Mouse (Mus musculus) gastrocnemius, postnatal 10 days (tissue): ENCODE results near the gene Rasef. TPM values are rescaled to one million over a fixed set of nuclear protein-coding genes. Genes with fewer than 3 reads are reported as not detected.
"Not testable (repeated sequence)": the region's sequence is repeated elsewhere in the genome, so short reads cannot be mapped to it uniquely, and the experiment has no call there.

ENCODE experiments used
- DNase-seq: peaks from one replicate; pipeline ENCODE4 v3.0.0; 2021; ENCODE audit warnings: mixed read lengths
- long read RNA-seq, 2 experiments: library from polyadenylated mRNA; stranded (forward); transcript quantifications; one replicate each; pipeline ENCODE4 v2.0.0; 2021
- total RNA-seq, 2 experiments: library from RNA; stranded (reverse); gene quantifications; 2 replicates each; pipeline ENCODE4 v1.2.3; 2021

Rasef gene
- under 1 TPM in 1 of 2 experiments, not detected in 1; 0.07 TPM for total RNA-seq
- long read RNA-seq, experiment 1: 0 reads
- long read RNA-seq, experiment 2: 0 reads

DNA sequence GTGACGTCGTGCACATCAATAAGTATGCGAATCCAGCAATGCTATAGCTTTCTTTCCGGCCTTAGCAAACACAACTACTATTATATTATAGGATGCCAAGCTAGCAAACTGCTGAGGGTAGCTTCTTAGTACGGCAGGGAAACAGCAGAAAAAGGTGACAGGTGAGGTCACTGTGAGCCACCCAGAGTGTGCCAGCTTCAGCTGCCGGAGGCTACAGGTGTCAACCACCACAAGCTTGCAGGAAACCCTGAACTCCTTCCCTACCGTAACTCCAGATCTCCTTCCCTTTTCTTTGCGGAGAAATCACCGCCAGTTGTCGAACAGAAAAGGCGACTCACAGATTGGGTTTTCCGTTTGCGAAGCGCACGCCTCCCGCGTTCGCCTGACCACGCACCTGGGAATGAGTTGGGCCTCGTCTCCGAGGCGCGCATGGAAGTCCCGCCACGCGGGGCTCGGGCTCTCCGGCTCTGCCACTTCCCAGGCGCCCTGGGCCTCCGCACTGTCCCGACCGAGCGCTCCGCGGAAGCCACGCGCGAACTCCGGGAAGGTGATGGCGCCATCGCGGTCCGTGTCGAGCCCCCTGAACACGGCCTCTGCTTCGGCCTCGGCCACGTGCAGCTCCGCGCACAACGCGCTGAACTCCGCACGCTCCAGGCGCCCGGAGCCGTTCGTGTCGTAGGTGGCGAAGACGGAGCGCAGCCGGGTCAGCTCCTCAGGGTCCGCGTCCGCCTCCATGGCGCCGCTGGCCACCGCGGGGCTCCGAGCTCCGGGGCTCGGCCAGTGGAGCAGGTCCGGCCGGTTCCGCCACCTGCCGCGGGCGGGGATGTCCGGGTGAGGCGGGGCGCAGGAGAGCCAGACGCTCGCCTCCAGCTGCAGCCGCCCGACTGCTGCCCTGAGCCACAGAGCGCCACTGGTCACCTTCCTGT lies at the start of gene Rasef:
Gene Rasef (minus strand): TSS at position 735 of the 926 bp plus-strand sequence.
- peak; percentile 27 for DNase-seq

DNA sequence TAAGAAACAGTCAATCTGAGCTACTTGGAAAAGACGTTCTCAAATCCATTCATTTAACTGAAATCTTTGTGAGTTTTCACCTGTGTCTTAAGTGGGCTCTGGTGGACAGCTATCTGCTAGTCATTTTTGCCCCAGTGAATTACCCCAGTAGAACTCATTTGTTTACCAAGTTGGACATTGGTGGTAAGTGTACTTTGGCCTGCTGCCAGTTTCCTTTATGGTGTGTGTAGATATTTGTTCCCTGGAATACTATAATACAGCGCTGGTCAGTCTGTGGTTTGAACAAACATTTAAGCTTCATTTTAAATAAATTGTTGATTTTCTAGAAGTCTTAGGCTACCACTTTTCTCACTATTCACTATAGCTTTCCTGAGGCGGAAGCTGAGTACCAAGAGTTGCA lies 35.8 kb upstream of the Rasef start:
- DNase-seq: no peak

DNA sequence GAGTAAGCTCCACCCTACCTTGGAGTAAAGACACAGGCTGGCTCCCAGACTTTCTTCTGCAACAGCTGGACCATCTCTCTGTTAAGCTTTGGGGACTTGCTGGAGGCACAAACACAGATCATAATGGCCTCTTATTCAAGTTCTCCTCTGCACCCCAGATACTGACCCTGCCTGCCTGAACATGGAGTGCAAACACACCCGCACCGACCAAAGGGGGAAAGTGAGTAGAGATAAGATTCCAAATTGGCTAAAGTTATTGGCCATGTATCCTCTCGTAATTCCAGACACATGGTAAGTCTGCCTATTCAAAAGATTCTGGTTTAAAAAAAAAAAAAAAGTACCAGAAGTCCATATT lies 369 bp upstream of the Rasef start:
- no peak for DNase-seq

DNA sequence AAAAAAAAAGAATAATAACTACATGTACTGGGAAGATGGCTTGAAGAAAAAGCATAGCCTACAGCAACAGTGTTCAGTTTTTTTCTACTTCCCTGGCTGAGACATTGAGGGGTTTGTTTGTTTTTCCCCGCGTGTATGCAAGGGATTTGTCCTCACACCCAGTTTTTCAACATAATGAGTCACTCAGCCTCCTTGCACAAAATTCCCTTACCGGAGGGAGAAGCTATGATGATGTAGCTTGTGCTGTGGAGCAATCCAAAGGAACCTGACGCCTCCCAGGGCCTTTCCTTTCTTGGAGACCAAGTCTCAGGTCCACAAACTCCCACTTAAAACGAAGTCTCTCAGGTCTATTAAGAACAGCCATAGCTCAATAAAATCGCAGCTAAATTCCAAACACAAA lies 1.3 kb downstream of the Rasef start:
- no peak for DNase-seq

DNA sequence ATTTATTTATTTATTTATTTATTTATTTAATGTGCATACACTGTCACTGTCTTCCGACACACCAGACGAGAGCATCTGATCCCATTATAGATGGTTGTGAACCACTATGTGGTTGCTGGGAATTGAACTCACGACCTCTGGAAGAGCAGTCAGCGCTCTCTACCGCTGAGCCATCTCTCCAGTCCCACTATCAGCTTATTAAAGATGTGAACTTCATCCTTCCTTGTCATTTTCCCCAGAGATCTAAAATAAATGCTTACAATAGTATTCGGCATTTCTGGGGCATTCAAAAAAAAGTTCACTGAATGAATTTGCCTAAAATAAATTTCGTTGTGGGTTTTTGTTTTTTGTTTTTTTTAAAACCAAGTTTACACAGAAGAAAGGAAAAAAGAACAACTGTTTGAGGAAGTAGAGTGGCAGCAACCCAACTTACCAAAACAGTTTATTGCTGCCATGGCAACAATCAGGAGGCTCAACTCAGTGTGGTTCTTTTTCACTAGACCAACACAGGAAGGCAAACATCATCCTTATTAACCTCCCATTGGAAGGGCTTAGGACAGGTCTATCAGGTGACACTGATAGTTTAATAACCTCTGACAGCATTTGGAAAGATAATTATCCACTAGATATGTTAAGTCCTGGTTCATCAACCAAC lies 2.6 kb downstream of the Rasef start:
- no peak for DNase-seq

DNA sequence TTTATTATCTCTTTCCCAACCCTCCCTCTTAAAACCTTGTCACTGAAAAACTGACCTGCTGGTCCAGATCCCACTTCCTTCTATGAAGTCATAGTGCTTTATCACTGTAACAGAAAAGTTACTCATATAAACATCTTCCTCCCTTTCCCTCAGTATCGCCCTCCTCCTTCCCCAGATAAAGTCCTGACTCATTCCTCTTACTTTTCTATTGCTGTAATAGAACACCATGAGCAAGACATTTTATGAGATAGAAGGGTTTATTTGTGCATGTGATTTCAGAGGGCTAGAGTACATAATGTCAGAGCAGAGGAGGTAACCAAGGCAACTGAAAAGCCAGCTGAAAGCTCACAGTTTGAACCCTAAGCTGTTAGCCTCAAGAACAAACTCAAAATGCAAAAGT lies 6.6 kb downstream of the Rasef start:
- no peak for DNase-seq

DNA sequence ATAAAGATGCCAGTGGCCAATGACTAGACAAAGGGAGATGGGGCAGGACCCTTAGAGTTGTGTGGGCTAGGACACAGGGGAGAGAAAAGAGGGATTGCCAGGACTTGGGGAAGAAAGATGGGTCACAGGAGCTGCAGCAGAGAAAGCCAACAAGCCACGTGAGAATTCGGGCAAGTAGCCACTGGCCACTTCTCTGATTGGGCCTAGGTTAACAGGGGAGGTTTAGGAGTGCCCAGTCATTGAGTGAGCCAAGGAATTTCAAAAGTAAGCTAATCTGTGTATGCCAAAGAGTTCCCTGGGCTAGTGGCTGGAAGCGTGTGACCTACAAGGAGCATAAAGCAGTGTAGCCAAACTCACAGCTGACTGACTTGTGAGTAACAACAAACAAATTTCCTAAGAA lies 9.7 kb downstream of the Rasef start:
- DNase-seq: no peak

DNA sequence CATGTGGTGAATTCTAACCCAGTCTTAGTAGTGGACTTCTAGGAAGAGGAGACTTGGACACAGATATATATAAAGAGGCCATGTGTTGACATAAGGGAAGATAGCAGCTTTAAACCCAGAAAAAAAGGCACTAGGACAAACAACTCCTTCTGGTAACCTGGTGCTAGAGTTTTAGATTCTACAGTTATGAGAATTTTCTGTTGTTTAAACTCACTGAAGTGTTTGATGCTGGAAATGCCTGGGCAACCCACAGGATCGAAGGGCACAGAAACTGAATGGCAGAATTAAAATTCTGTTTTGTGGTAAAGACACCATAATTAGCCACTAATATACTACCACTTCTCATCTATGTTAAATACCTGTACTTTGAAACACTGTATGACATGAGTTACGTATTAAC lies 15.5 kb downstream of the Rasef start:
- DNase-seq: no peak

DNA sequence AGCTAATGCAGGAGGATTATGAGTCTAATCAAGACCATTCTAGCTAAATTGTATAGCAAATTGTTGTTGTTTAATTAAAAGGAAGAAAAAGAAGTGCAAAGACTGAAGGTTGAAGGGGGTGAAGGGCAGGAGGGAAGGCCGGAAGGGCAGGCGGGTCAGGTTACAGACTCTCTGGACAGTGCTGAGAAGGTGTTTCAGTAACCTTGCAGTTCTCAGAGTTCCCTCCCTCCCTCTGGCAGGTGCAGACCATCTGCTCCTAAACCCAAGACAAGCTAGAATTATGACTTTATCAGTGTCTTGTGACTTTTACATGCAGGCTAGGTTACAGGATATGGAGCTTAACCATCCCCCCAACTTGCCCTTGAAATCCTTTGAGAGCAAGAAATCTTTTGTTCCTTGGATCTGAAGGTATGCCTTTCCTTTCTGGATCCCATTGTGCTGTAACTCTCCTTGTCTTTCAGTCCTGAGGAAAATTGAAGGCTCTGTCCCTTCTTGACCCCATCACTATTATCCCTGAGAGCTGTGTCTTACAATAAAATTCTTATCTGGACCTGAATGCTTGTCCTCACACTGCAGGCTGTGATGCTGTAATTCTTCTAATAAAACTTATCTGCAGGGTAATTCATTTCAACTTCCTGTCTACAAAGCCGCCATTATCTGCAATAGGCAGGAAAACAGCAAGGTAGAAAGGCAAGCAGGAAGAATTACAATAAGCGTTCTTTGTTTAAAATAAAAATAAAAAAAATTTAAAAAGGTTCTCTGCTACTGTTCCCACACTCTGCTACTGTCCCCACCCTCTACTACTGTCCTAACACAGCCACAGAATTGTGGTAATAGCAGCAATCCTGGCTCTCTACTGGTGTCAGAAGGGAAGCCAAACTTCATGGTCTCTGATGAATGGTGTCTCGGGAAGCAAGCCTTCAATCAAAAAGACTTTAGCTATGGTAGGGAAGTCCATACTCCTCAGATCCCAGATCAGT lies 16.7 kb downstream of the Rasef start:
- DNase-seq: no peak

DNA sequence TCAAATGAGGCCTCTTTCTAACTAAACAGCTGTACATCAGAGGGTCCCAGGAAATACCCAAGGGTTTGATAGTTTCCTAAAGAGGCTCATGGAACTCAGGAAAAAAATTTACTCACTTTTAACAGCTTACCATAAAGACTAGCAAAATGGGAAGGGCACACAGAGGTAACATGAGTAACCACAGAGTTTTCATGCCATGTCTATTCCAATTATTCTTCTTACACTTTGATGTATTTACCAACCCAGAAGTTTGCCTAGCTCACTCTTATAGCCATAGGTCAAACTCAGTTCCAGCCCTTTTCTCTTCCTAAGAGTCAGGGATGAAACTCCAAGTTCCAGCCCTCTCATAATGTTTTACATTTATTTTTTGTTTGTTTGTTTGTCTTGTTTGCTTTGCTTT lies 18.8 kb downstream of the Rasef start:
- DNase-seq: no peak

DNA sequence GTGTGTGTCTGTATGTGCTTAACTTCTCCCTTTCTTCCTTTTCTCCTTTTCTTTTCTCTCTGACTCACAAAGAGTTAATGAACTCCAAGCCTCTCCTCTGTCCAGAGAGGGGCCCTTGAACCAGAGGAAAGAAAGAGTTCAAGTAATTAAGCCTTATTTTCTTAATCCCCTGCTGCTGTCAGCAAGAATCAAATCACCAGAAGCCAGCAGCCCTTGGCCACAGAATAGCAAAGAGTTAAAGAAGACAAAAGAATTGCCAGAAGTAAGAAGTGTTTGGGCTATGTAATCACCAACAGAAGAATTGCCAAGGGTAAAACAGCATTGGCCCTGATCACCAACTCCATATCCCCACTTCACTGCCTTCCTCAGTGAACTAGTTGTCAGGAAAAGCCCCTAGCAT lies 20.2 kb downstream of the Rasef start:
- DNase-seq: no peak

DNA sequence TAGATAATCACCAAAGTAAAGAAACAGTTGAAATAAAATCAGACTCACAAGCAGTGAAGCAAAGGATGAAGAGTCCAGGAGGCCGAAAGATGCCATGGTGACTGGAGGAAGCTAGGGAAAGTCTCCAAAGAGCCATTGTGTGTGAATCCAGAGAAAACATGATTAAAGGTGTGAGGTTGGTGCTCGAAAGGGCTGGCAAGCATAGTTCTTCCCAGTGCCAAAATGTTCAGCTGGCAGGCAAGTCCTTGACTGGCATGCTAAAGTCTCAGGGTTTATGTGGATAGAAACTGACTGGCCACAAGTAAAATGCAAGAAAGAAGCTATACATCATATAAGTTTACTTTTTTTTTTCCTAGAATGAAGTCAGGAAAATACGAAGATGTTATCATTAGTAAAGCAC lies 22.6 kb downstream of the Rasef start:
- DNase-seq: no peak

DNA sequence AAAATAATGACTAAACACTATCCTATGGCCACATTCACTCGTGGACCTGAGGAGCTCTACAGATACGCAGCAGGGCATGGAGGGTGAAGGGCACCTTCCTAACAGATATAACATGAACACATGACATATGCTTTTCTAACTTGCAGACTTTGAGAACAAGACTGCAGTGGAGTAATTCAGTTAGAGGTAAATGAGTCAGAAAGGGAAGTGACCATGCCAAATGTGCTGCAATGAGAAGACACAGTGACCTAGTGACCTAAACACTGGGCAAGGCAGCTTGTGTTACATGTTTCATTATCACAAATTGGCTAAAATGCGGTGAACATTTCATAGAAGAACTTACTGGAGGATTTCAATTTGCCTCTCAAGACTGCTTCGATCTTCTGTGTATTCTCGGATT lies 42.6 kb downstream of the Rasef start:
- DNase-seq: no peak

DNA sequence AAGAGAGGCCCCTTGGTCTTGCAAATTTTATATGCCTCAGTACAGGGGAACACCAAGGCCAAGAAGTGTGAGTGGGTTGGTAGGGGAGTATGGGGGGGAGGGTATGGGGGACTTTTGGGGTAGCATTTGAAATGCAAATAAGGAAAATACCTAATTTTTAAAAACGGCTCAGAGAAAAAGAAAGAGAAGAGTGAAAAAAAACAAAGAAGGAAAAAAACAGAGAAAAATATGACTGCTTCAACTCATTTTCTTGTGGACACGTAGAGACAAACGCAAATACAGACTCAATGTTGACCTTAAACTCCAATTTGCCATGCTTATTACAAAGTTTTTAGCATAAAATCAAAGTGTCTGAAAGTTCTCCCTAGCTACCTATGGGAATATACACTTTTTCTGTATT lies 51.4 kb downstream of the Rasef start:
- DNase-seq: no peak

DNA sequence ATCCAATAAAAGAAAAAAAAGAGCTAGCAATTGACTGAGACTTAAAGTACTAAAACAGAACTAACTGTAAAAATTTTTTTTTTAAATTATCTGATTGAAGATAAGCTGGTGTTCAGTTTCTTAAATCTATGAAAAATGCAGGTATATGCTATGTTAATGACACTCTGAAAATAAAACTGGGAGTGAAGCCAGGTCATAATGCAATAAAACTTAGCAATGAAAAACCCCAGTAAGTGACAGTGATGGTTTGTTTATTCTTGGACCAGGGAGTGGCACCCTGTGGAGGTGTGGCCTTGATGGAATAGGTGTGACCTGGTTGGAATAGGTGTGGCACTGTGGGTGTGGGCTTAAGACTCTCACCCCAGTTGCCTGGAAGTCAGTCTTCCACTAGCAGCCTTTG lies 71.0 kb downstream of the Rasef start:
- DNase-seq: no peak

DNA sequence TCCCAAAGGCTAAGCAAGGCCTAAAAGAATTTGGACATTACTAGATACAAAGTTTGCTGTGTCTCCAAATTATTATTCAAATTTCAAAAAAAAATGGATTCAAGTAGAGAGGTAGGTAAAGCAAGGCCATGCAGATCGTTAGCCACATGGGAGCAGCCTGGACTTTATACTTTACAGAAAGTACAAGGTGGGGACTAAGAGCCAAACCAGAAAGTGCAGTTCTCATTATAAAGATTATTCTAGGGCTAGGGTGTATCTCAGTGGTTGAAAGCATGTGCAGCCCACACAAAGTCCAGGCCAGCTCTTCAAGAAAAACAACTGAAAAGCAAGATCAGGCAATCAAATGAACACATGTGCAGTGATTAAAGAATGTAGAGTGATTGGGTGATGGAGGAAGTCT lies 72.0 kb downstream of the Rasef start:
- DNase-seq: no peak

DNA sequence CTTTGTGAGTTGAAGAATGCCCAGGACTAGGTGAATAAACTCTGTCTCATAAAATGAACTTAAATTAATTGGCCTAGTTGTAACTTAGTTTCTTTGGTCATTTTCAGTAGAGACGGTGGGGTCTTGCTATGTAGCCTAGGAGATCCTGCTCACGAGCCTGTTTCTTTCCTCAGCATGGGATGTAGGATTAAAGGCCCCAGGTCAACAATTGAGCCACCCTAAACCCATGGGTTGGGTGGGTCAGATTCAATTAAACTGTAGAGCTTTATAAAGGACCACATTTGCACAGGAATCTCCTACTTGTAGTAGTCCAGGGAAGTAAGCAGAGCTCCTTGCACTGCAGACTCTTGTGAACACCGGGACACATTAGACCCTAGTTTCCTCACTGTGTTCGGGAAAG lies 107.6 kb downstream of the Rasef start, which contains the start of gene Gm428:
Gene Gm428 (plus strand): TSS at position 301 of the 400 bp plus-strand sequence.
- not testable (repeated sequence) for DNase-seq

DNA sequence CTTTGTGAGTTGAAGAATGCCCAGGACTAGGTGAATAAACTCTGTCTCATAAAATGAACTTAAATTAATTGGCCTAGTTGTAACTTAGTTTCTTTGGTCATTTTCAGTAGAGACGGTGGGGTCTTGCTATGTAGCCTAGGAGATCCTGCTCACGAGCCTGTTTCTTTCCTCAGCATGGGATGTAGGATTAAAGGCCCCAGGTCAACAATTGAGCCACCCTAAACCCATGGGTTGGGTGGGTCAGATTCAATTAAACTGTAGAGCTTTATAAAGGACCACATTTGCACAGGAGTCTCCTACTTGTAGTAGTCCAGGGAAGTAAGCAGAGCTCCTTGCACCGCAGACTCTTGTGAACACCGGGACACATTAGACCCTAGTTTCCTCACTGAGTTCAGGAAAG lies 122.7 kb downstream of the Rasef start, which contains the start of gene Gm11239:
Gene Gm11239 (plus strand): TSS at position 301 of the 400 bp plus-strand sequence.
- not testable (repeated sequence) for DNase-seq
